Mouse (Mus musculus) liver, embryonic 13.5 days (tissue): ENCODE results near the gene Acsl6. TPM values are rescaled to one million over a fixed set of nuclear protein-coding genes. Genes with fewer than 3 reads are reported as not detected.
A peak's percentile ranks its signal among the peaks of the same experiment; 100 is the strongest.
"Not testable (repeated sequence)": the region's sequence is repeated elsewhere in the genome, so short reads cannot be mapped to it uniquely, and the experiment has no call there.

Experiments
- ATAC-seq: fragments of 200-750 bp; cut with Nextera tagmentation; 2 replicates; pipeline ENCODE4 v1.8.0; 2017; ENCODE audit warnings: low read depth, mild to moderate bottlenecking, moderate number of reproducible peaks, moderate library complexity
- DNase-seq: peaks from one replicate; pipeline ENCODE4 v3.0.0; 2022
- H3K27ac ChIP-seq: fragments of 300-500 bp; sonication (generic); 2 replicates; pipeline ENCODE4 v1.5.1; 2015; ENCODE audit warnings: moderate library complexity, mild to moderate bottlenecking, inconsistent platforms
- H3K27me3 ChIP-seq: fragments of 300-500 bp; sonication (generic); 2 replicates; pipeline ENCODE4 v1.6.1; 2015; ENCODE audit warnings: mild to moderate bottlenecking, inconsistent platforms
- H3K36me3 ChIP-seq: fragments of 300-500 bp; sonication (generic); 2 replicates; pipeline ENCODE4 v1.6.1; 2015; ENCODE audit warnings: mild to moderate bottlenecking, inconsistent platforms
- H3K4me1 ChIP-seq: fragments of 300-500 bp; sonication (generic); replicated peaks from 2 replicates; pipeline ENCODE4 v1.6.1; 2015; ENCODE audit warnings: inconsistent platforms
- H3K4me2 ChIP-seq: fragments of 300-500 bp; sonication (generic); 2 replicates; pipeline ENCODE4 v1.6.1; 2015; ENCODE audit warnings: inconsistent platforms, mild to moderate bottlenecking, moderate library complexity
- H3K4me3 ChIP-seq: fragments of 300-500 bp; sonication (generic); replicated peaks from 2 replicates; pipeline ENCODE4 v1.5.1; 2015; ENCODE audit warnings: mild to moderate bottlenecking, inconsistent platforms
- H3K9ac ChIP-seq: fragments of 300-500 bp; sonication (generic); 2 replicates; pipeline ENCODE4 v1.6.1; 2015; ENCODE audit warnings: mild to moderate bottlenecking, inconsistent platforms
- H3K9me3 ChIP-seq: fragments of 300-500 bp; sonication (generic); replicated peaks from 2 replicates; pipeline ENCODE4 v1.6.1; 2016; ENCODE audit warnings: inconsistent platforms
- WGBS: fragments of 180-500 bp; shearing (Covaris S2); methylation state at CpG from one replicate; pipeline ENCODE4 v1.1.7; 2015; ENCODE audit not compliant: insufficient replicate concordance; 5-methylcytosine and 5-hydroxymethylcytosine counted together
- polyA plus RNA-seq: library from polyadenylated mRNA; unstranded; fragments of >200 nt; fragmentation: Nextera tagmentation; extraction: Ambion mirVana; gene quantifications from 2 replicates; pipeline ENCODE4 v1.2.1, GENCODE M21; 2015

The Acsl6 gene
- polyA plus RNA-seq, 1 experiment from 2014 or later, result 1.9 TPM

- not testable (repeated sequence) for ATAC-seq, H3K36me3 ChIP-seq, H3K4me3 ChIP-seq, DNase-seq, H3K4me2 ChIP-seq, H3K9ac ChIP-seq, H3K9me3 ChIP-seq, H3K4me1 ChIP-seq, H3K27ac ChIP-seq, H3K27me3 ChIP-seq
- WGBS, result 91% methylated on average over 20 of the region's 20 CpGs
Measured at GRCm38 (mm10) chr11:54400803-54401202, 97.2 kb downstream of the Acsl6 start.

GRCm38 (mm10) chr11:54404885-54405284 is 101.3 kb downstream of the Acsl6 start:
- Histone ChIP-seq H3K9ac (no peak overlapping the region), H3K27ac (no peak overlapping the region), H3K36me3 (no peaks in the 10 kb centered on the region), H3K4me2 (no peak overlapping the region), H3K27me3 (no peaks in the 10 kb centered on the region), H3K4me1 (no peaks in the 10 kb centered on the region), H3K9me3 (no peaks in the 10 kb centered on the region), H3K4me3 (no peak overlapping the region)
- ATAC-seq, result no peak
- DNase-seq, result no peak
- 41% methylated on average over 4 of the region's 4 CpGs for WGBS

GRCm38 (mm10) chr11:54406930-54407546 is 103.4 kb downstream of the Acsl6 start:
- H3K9me3 ChIP-seq, result no peaks in the 10 kb centered on the region
- H3K4me3 ChIP-seq, result no peak overlapping the region
- H3K4me2 ChIP-seq, result no peak overlapping the region
- ATAC-seq (no peak), DNase-seq (no peak)
- 42% methylated on average over 4 of the region's 4 CpGs for WGBS
- no peak overlapping the region for H3K27ac ChIP-seq
- no peak overlapping the region for H3K9ac ChIP-seq
- no peaks in the 10 kb centered on the region for H3K27me3 ChIP-seq
- no peaks in the 10 kb centered on the region for H3K36me3 ChIP-seq
- H3K4me1 ChIP-seq, result no peaks in the 10 kb centered on the region

- no peak overlapping the region for H3K27ac ChIP-seq
- H3K4me1 ChIP-seq, result peaks cover 5% of the 10 kb centered on the region
- ATAC-seq, result no peak
Measured at GRCm38 (mm10) chr11:54410612-54411011, 107.0 kb downstream of the Acsl6 start.

GRCm38 (mm10) chr11:54413017-54413416 is 109.4 kb downstream of the Acsl6 start:
- Histone ChIP-seq H3K27me3 (no peaks in the 10 kb centered on the region), H3K9ac (no peak overlapping the region), H3K36me3 (no peaks in the 10 kb centered on the region), H3K27ac (no peak overlapping the region), H3K4me1 (peaks cover 5% of the 10 kb centered on the region), H3K4me3 (no peak overlapping the region), H3K4me2 (peak overlapping the region; percentile 3; the same call in 1 of the 2 replicates), H3K9me3 (no peaks in the 10 kb centered on the region)
- 0 out of 2 replicates have a peak, but pooled peaks have one; percentile 65 for ATAC-seq
- DNase-seq, result no peak
- WGBS, result 13% methylated on average over 6 of the region's 6 CpGs

More at GRCm38 (mm10) chr11:54410612-54411011, 107.0 kb downstream of the Acsl6 start:
- H3K36me3 ChIP-seq, result no peaks in the 10 kb centered on the region
- H3K4me3 ChIP-seq, result no peak overlapping the region
- H3K4me2 ChIP-seq, result no peak overlapping the region
- H3K9me3 ChIP-seq, result no peaks in the 10 kb centered on the region
- no peaks in the 10 kb centered on the region for H3K27me3 ChIP-seq
- no peak overlapping the region for H3K9ac ChIP-seq
- DNase-seq, result no peak

Other genes with a start within 250 kb of the Acsl6 start
- 3.1 TPM in 2 replicates for gene Pdlim4, start 234.8 kb upstream of the Acsl6 start, polyA plus RNA-seq
- gene P4ha2, start 203.7 kb upstream of the Acsl6 start, polyA plus RNA-seq, result 4.1 and 4.4 TPM in 2 replicates
- gene Csf2, start 54.1 kb upstream of the Acsl6 start, polyA plus RNA-seq, result not detected in 2 replicates
- gene Il3, start 36.5 kb upstream of the Acsl6 start, polyA plus RNA-seq, result not detected in 2 replicates
- not detected in 2 replicates for gene Meikin, start 66.9 kb downstream of the Acsl6 start, polyA plus RNA-seq
- gene Fnip1, start 134.4 kb downstream of the Acsl6 start, polyA plus RNA-seq, result 3.2 and 4.6 TPM in 2 replicates
- 23.9 and 28.3 TPM in 2 replicates for gene Rapgef6, start 219.0 kb downstream of the Acsl6 start, polyA plus RNA-seq